Mouse (Mus musculus): ENCODE data around the gene Adcy7. TPM values are rescaled to one million over a fixed set of nuclear protein-coding genes. Genes with fewer than 3 reads are reported as not detected.

The Adcy7 gene
- total RNA-seq, 4 experiments from 2014 or later, result 2.7 to 7.4 (median 4.5) TPM

DNA sequence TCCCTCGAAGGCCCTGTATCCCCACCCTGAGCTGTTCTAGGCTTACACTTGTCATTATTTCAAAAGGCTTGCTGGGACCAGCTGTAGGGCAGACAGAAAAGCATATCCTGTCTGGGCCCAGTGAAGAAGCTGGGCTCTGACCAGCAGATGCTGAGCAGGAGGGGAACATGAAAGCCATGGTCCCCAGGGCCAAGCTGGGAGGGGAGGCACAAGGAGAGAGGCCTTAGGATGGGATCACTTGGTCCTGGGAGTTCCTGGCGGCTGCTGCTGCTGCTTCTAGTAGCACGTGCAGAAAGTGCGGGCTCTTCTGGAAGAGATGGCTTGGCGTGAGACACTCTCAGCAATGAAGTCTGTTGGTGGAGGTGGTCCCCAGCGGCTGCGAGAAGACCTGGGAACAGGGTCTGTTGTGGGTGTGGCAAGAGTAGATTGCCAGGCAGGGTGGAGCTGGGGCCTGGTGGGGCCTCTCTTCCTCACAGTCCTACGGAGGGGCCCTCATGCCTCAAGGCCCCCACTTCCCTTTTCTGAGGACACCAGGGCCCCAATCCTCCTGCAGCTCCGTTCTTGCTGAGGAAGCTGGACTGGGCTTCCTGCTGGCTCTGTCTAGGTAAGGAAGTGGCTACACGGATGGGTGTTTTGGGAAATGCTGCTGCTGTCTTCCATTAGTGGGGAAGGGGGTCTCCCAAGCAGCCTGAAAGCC, 27.9 kb downstream of the Adcy7 start:
- no peak for DNase-seq (ENCODE audit: low spot score in 2 of 2)

DNA sequence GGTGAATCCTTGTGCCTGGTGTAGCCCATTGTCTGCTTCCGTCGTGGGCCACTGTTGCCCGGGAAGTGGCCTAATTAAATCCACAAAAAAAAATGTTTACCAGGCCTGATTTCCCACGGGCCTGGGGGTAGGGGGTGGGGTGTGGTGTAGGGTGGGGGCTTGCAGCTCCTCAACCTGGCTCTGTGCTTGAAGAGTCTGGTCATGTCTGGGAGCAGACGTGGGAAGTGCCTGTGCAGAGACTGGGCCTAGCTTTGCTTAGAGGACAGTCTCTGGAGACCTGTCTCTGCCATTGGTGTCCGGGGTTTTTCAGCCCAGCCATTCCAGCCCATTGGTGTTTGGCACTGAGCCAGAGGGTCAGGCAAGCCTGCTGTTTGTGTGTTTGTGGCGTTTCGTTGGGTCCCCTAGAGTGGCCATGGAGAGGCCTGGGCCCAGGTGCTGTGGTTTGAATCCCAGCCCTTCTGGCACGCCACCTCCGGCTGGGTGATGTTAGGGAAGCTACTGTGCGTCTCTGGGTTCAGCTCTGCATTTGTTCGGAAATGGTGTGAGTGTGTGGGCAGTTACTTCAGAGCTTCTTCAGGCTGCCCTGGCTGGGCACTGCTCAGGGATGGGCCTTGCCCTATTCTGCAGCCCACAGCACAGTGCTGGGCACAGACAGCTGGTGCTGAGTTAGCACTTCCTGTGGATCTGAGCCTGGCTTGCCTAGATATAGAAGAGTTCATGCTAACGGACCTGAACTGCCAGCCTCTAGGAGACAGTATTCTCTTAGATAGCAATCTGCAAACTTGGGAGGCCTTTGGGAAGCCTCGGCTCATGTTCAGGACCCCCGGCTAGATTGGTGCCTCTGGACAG, 29.6 kb downstream of the Adcy7 start:
- DNase-seq (ENCODE audit: low spot score in 2 of 2), result no peak

DNA sequence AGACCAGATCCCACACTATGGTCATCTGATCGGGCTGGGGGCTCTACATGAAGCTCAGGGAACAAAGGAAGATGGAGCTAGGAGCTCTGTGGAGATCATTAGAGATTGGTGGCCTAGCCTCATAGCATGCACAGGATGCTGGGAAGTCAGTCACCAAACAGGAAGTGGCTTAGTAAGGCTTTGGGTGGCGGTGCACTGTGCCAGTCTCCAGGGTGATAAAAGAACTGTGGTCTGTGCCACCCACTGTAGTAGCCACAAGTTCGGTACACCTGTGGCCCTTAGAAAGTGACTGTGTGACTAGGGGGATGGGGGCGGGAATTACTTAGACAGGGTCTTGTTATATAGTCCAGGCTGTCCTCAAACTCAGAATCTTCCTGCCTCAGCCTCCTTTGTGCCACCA, 33.6 kb downstream of the Adcy7 start:
- DNase-seq (ENCODE audit: low spot score in 2 of 2), result no peak

DNA sequence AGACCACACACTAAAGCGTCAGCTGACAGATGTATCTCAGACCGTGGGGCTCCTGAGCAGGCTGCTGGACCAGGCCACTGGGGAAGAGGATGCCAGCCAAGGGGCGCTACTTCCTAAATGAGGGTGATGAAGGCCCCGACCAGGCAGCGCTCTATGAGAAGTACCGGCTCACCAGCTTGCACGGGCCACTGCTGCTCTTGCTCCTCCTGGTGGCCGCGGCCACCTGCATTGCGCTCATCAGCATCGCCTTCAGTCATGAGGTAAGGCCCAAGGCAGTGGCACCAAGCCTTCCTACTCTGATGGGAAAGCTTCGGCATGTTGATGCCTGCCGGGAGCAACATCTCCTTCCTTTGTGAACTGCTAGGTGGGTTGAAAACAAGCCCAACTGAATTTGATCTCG, 34.3 kb downstream of the Adcy7 start:
- DNase-seq (ENCODE audit: low spot score in 2 of 2), result no peak

- no peak for DNase-seq (ENCODE audit: low spot score in 2 of 2)
These were observed 35.5 kb downstream of the Adcy7 start for GRCm38 (mm10) chr8:88307736-88308135.

- no peak for DNase-seq (ENCODE audit: low spot score in 2 of 2)
These were observed 37.2 kb downstream of the Adcy7 start for GRCm38 (mm10) chr8:88309274-88309873.

DNA sequence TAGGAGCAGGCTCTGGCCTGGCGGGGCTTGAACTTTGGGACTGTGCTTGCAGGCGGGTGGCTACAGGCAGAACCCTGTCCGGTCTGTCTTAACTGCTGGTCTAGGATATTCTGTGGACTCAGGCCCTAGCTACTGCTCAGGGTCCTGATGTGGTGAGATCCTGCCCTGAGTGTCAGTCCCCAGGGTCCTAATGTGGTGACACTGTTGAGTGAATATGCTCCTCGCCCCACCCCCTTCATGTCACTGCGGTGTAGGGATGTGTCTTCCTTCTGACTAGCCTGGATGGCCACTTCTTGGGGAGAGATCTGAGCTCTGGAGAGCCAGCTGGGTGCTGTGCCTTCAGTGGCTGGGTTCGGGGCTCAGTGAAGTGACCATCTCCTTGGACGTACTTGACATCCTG, 37.7 kb downstream of the Adcy7 start:
- DNase-seq (ENCODE audit: low spot score in 2 of 2), result no peak

- DNase-seq (ENCODE audit: low spot score in 2 of 2), result no peak
These were observed 38.1 kb downstream of the Adcy7 start for GRCm38 (mm10) chr8:88310286-88310685.

- DNase-seq (ENCODE audit: low spot score in 2 of 2), result no peak
These were observed 40.8 kb downstream of the Adcy7 start for GRCm38 (mm10) chr8:88312966-88313365.

GRCm38 (mm10) chr8:88313991-88314390, 41.8 kb downstream of the Adcy7 start:
- no peak for DNase-seq (ENCODE audit: low spot score in 2 of 2)

DNA sequence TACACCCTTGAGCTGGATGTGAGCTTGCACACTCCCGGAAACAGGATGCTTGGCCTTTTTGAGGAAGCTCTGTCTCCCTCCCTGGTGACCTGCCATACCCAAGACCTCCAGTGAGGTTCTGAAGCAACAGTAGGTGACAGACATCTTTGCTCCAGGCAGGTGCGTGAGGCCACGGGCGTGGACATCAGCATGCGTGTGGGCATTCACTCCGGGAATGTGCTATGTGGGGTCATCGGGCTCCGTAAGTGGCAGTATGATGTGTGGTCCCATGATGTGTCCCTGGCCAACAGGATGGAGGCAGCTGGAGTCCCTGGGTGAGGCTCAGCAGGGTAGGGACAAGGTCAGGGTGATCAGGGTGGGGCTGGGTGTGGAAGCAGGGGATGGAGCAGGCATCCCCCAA, 43.1 kb downstream of the Adcy7 start:
- DNase-seq (ENCODE audit: low spot score in 2 of 2), result no peak

DNA sequence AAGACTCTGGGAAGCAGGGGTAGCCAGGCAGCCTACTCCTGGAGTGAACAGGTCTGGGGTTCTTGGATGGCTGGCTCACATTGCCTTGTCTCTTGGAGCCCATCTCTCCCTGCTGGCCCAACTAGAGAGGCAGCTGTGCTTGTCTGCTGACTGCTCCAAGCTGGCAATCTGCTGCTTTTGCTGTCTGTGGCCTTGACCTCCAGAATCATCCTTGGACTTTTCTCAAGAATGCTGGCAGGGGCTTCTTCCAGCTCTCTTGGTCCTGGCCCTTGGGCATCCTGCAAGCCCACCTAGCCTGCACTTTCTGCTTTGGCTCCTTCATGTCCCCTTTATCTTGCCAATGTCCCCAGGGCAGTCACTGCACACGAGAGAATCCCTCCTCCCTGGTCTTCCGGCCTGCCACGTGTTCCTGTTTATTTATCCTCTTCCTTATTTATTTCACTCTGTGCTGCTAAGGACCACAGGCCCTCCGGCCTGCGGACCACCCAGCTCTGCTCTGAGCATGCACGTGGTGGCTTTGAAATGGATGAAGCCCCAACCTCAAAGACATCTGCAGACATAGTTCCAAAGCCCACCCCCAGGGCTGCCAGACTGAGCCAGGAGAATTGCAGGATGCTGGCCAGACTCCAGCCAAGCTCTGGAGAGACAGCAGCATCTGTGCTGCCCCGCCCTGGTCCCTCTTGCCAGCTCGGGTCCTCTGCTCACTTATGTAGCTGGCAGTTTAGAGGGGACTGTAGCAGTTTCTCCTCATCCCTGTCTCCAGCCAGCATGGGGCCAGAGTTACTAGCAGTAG, 44.1 kb downstream of the Adcy7 start:
- DNase-seq (ENCODE audit: low spot score in 2 of 2), result no peak

- no peak for DNase-seq (ENCODE audit: low spot score in 2 of 2)
These were observed 45.1 kb downstream of the Adcy7 start for GRCm38 (mm10) chr8:88317341-88317740.

GRCm38 (mm10) chr8:88318151-88318550, 45.9 kb downstream of the Adcy7 start:
- no peak for DNase-seq (ENCODE audit: low spot score in 2 of 2)

GRCm38 (mm10) chr8:88320134-88320533, 47.9 kb downstream of the Adcy7 start:
- DNase-seq (ENCODE audit: low spot score in 2 of 2), result no peak

DNA sequence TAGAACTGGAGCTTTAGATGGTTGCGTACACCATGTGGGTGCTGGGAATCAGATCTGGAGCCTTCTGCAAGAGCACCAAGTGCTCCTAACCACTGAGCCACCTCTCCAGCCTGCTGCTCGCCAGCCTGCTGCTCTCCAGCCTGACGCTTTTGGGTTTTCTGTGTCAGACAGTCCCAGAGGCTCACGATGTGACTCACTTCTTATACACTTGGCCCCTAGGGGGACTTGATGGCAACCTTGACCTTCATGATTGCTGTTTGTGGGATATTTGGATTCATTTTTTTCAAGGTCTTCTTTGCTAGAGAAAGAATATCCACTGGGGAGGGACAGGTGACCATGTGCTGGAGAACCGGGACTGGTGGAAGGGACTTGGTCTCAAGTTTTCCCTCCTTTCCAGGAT, 49.2 kb downstream of the Adcy7 start:
- DNase-seq (ENCODE audit: low spot score in 2 of 2), result no peak

GRCm38 (mm10) chr8:88323523-88323922, 51.3 kb downstream of the Adcy7 start:
- DNase-seq (ENCODE audit: low spot score in 2 of 2), result no peak

DNA sequence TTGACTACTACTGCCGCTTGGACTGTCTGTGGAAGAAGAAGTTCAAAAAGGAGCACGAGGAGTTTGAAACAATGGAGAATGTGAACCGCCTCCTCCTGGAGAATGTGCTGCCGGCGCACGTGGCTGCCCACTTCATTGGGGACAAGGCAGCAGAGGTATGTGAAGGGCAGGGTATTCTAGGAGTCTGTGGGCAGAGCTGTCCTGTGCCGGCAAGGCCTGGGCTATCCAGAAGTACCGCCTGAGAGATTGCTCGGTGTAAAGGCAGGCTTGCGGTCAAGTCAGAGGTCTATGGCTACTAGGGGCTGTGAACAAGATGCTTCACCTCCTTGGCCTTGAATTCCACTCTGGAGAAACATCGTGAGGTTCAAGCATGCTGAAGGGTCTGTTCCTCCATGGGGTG, 52.6 kb downstream of the Adcy7 start:
- no peak for DNase-seq (ENCODE audit: low spot score in 2 of 2)

DNA sequence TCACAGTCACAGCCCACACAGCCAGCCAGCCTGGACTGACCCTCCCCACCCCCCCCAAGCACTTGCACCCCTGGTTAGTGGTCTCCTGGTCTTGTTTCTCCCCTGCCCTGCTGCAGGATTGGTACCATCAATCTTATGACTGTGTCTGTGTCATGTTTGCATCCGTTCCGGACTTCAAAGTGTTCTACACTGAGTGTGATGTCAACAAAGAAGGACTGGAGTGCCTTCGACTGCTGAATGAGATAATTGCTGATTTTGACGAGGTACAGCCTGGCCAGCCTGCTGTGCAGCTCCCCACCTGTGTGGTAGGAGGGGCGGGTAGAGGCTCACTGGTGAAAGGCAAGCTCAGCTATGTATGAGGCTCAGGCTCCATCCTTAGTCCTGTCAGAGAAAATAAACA, 53.0 kb downstream of the Adcy7 start:
- no peak for DNase-seq (ENCODE audit: low spot score in 2 of 2)

DNA sequence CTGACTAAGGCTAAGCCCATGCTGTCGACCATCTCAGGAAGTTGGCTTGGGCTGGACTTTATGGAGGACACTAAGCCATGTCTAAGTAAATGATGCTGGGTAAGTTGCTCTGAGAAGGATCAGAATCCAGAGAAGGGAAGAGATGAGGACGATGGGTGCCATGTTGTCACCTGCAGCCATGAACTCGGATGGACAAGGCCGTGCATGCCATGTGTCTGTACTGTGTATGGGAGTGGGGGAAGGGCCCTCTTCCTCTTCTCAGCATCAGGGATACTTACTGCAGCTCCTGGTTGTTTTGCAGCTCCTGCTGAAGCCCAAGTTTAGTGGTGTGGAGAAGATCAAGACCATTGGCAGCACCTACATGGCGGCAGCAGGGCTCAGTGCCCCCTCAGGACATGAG, 53.6 kb downstream of the Adcy7 start:
- no peak for DNase-seq (ENCODE audit: low spot score in 2 of 2)

- no peak for DNase-seq (ENCODE audit: low spot score in 2 of 2)
These were observed 54.1 kb downstream of the Adcy7 start for GRCm38 (mm10) chr8:88326328-88326727.

DNA sequence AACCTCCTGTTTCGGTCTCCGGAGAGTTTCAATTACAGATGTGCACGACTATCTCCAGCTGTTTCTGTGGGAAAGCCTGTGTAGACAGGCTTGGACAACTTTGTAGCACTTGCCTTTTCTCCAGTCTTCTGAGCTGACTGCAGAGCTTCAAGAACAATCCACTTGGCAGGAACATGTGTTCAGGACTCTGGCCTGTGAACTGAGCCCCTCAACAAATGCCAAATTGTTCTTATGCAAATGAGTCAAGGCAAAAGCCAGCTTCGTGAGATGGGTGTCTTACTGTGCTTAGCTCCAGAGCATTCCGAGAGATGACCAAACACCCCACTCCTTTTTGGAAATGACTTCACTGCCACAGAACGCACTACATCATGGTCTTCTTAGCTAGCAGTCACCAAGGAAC, 56.5 kb downstream of the Adcy7 start:
- DNase-seq (ENCODE audit: low spot score in 2 of 2), result no peak
